Mouse (Mus musculus) intestine, embryonic 15.5 days (tissue): ENCODE measurements around the gene Pygo2. TPM values are rescaled to one million over a fixed set of nuclear protein-coding genes. Genes with fewer than 3 reads are reported as not detected.

ENCODE experiments used
- ATAC-seq: fragments of 200-750 bp; cut with Nextera tagmentation; 2 replicates; pipeline ENCODE4 v1.8.0; 2017; ENCODE audit warnings: moderate TSS enrichment, moderate library complexity
- H3K27ac ChIP-seq: fragments of 300-500 bp; sonication (generic); 2 replicates; pipeline ENCODE4 v1.5.1; 2015; ENCODE audit warnings: mild to moderate bottlenecking, inconsistent platforms
- H3K27me3 ChIP-seq: fragments of 300-500 bp; sonication (generic); replicated peaks from 2 replicates; pipeline ENCODE4 v1.6.1; 2015; ENCODE audit warnings: inconsistent platforms
- H3K36me3 ChIP-seq: fragments of 300-500 bp; sonication (generic); 2 replicates; pipeline ENCODE4 v1.6.1; 2015; ENCODE audit warnings: inconsistent platforms
- H3K4me1 ChIP-seq: fragments of 300-500 bp; sonication (generic); replicated peaks from 2 replicates; pipeline ENCODE4 v1.6.1; 2015; ENCODE audit warnings: inconsistent platforms
- H3K4me2 ChIP-seq: fragments of 300-500 bp; sonication (generic); replicated peaks from 2 replicates; pipeline ENCODE4 v1.6.1; 2015; ENCODE audit warnings: mild to moderate bottlenecking, inconsistent platforms
- H3K4me3 ChIP-seq: fragments of 300-500 bp; sonication (generic); replicated peaks from 2 replicates; pipeline ENCODE4 v1.5.1; 2015; ENCODE audit warnings: inconsistent platforms
- H3K9ac ChIP-seq: fragments of 300-500 bp; sonication (generic); 2 replicates; pipeline ENCODE4 v1.6.1; 2015; ENCODE audit warnings: inconsistent platforms
- H3K9me3 ChIP-seq: fragments of 300-500 bp; sonication (generic); 2 replicates; pipeline ENCODE4 v1.6.1; 2016; ENCODE audit warnings: inconsistent platforms
- WGBS: fragments of 180-500 bp; shearing (Covaris S2); methylation state at CpG from one replicate; pipeline ENCODE4 v1.1.7; 2015; 5-methylcytosine and 5-hydroxymethylcytosine counted together
- polyA plus RNA-seq: library from polyadenylated mRNA; unstranded; fragments of >200 nt; fragmentation: Nextera tagmentation; extraction: Ambion mirVana; gene quantifications from 2 replicates; pipeline ENCODE4 v1.2.1, GENCODE M21; 2015

The Pygo2 gene
- polyA plus RNA-seq, 1 experiment from 2014 or later, result 32.7 TPM

GRCm38 (mm10) chr3:89417840-89418169 is 12.2 kb upstream of the Pygo2 start:
- H3K4me2 ChIP-seq, result peak overlapping the region; percentile 68
- H3K4me1 ChIP-seq, result peaks cover 27% of the 10 kb centered on the region
- ATAC-seq, result peak; percentile 46
- WGBS, result 0% methylated on average over 20 of the region's 20 CpGs
- H3K27ac ChIP-seq, result peak overlapping the region; percentile 97
- H3K36me3 ChIP-seq, result peaks cover 23% of the 10 kb centered on the region
- no peaks in the 10 kb centered on the region for H3K9me3 ChIP-seq
- peak overlapping the region; percentile 51 for H3K4me3 ChIP-seq
- H3K9ac ChIP-seq, result peak overlapping the region; percentile 62
- no peaks in the 10 kb centered on the region for H3K27me3 ChIP-seq

- Histone ChIP-seq H3K27me3 (no peaks in the 10 kb centered on the region), H3K4me3 (peak within 1 kb of the TSS; percentile 51), H3K36me3 (peaks cover 23% of the 10 kb centered on the region), H3K4me2 (peak within 1 kb of the TSS; percentile 84), H3K9me3 (no peaks in the 10 kb centered on the region), H3K4me1 (peaks cover 32% of the 10 kb centered on the region), H3K27ac (peak within 1 kb of the TSS; percentile 97), H3K9ac (peak within 1 kb of the TSS; percentile 62)
- under 1% methylated on average over 39 of the region's 39 CpGs for WGBS
- ATAC-seq, result peak; percentile 95
Observed at GRCm38 (mm10) chr3:89418170-89418860, 11.7 kb upstream of the Pygo2 start, which contains the start of the genes Cks1b and Shc1. Gene Cks1b (minus strand): TSS chr3:89418383. Gene Shc1 (plus strand): TSS chr3:89418443.

DNA sequence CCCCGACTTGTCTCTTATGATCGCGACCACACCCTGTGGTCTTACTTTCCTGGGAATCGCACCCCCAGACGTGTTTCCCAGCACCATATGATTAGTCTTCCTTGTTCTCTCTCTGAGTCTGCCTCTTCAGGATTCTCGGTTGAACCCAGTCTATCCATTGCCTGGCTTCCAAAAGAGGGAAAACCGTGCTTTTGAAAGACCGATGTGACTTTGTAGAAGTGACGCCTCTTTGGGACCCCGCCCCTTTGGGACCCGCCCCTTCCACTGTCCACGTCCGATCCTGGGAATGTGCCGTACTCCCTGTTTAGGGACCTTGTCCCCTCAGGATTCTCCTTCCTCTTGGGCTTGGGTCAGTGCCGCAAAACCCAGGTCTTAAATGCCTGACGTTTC is 11.2 kb upstream of the Pygo2 start:
- Histone ChIP-seq H3K4me3 (peak overlapping the region; percentile 51), H3K4me1 (peaks cover 37% of the 10 kb centered on the region), H3K36me3 (peaks cover 22% of the 10 kb centered on the region), H3K9me3 (no peaks in the 10 kb centered on the region), H3K27me3 (no peaks in the 10 kb centered on the region), H3K27ac (peak overlapping the region; percentile 97), H3K4me2 (peak overlapping the region; percentile 84), H3K9ac (peak overlapping the region; percentile 60)
- under 1% methylated on average over 16 of the region's 16 CpGs for WGBS
- peak; percentile 48 for ATAC-seq

DNA sequence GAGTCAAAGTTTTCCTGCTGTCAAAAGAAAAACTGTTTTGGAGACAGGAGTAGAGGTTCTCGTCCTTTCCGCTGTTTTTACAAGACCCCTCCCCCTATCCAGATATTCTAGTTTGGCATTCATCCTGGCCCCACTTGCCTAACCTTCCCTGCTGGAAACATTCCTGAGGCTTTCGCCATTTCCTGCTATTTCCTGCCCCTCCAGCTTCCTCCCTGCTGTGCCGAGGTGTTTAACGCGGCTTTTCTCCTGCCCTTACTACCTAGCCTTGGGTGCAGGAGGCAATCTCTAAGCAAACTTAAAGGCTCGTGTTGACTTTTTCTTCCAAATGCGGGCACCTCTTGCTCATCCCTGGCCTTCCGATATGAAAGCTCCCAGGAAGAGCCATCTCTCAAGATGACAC is 10.4 kb upstream of the Pygo2 start:
- peak overlapping the region; percentile 84 for H3K4me2 ChIP-seq
- H3K27me3 ChIP-seq, result no peaks in the 10 kb centered on the region
- peak overlapping the region; percentile 60 for H3K9ac ChIP-seq
- H3K4me3 ChIP-seq, result peak overlapping the region; percentile 51
- H3K4me1 ChIP-seq, result peaks cover 45% of the 10 kb centered on the region
- no peak for ATAC-seq
- H3K27ac ChIP-seq, result peak overlapping the region; percentile 97
- H3K36me3 ChIP-seq, result peaks cover 19% of the 10 kb centered on the region
- H3K9me3 ChIP-seq, result no peaks in the 10 kb centered on the region
- WGBS, result 1% methylated on average over 9 of the region's 9 CpGs

- H3K4me2 ChIP-seq, result peak overlapping the region; percentile 84
- peaks cover 16% of the 10 kb centered on the region for H3K36me3 ChIP-seq
- peak overlapping the region; percentile 51 for H3K4me3 ChIP-seq
- H3K9me3 ChIP-seq, result no peaks in the 10 kb centered on the region
- WGBS, result 19% methylated on average over 3 of the region's 3 CpGs
- H3K4me1 ChIP-seq, result peaks cover 48% of the 10 kb centered on the region
- no peak for ATAC-seq
- peak overlapping the region; percentile 97 for H3K27ac ChIP-seq
- H3K9ac ChIP-seq, result peak overlapping the region; percentile 60
- no peaks in the 10 kb centered on the region for H3K27me3 ChIP-seq
Observed at GRCm38 (mm10) chr3:89419981-89420380, 10.0 kb upstream of the Pygo2 start.

DNA sequence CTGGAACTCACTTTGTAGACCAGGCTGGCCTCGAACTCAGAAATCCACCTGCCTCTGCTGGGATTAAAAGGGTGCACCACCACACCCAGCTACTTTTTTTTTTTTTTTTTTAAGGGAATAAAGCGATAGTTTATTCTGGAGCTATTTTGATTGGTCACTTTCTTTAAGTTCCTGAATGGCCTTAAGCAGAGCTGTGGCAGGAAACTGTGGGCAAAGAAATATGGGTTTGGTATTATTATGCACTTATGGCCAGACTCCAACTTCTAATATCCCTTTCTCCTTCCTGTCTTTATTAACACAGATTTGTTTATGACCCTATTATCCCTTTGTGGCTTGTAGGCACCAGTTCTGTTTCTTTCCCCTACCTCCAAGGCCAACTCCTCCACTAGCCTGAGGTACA is 9.6 kb upstream of the Pygo2 start:
- Histone ChIP-seq H3K4me1 (peaks cover 52% of the 10 kb centered on the region), H3K9me3 (no peaks in the 10 kb centered on the region), H3K27ac (peak overlapping the region; percentile 91), H3K9ac (no peak overlapping the region), H3K4me2 (peak overlapping the region; percentile 84), H3K4me3 (peak overlapping the region; percentile 48), H3K27me3 (no peaks in the 10 kb centered on the region), H3K36me3 (peaks cover 16% of the 10 kb centered on the region)
- 48% methylated on average over 2 of the region's 2 CpGs for WGBS
- no peak for ATAC-seq

DNA sequence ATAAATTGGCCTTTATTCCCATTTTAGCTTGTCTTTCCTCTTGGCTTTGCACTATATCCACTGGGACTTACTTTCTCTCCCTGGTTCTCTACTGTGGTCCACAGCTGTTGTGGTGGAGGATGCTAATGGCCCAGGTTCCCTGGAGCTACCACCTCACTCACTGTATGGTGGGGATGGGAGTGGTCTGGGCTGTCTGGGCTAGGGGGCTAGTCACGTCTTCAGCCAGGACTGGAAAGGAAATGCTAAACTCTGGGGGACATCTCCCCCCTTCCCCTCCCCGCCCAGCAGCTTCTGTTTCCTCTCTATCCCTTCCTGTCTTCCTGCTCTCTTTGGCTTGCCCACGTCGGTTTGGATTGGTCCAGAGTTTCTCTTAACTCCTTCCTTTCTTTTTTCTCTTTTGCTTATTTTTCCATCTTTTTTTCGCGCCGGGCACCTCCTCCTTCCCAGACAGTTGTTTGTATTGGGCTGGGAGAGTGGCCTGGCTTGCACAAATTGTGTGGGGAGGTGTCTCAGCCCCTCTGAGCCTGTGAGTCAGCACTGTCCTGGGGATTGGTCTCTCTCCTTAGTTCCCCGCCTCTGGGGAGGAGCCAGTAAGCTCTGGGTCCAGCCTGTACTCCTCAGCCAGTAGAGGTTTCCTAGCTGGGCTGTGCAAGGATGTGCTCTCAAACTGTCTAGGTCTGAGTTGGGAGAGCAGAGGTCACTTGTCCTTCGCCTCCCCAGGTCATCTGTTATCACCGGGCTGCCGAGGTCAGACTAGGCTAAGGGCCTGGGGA is 8.8 kb upstream of the Pygo2 start:
- Histone ChIP-seq H3K9ac (peak overlapping the region; percentile 74), H3K4me3 (peak overlapping the region; percentile 48), H3K9me3 (no peaks in the 10 kb centered on the region), H3K27ac (peak overlapping the region; percentile 91), H3K27me3 (no peaks in the 10 kb centered on the region), H3K4me2 (peak overlapping the region; percentile 84), H3K4me1 (peaks cover 52% of the 10 kb centered on the region), H3K36me3 (peaks cover 9% of the 10 kb centered on the region; the same call in 1 of the 2 replicates)
- ATAC-seq, result peak; percentile 64
- 3% methylated on average over 11 of the region's 11 CpGs for WGBS

- H3K27ac ChIP-seq, result peak overlapping the region; percentile 91
- peak overlapping the region; percentile 48 for H3K4me3 ChIP-seq
Observed at GRCm38 (mm10) chr3:89421810-89422473, 8.1 kb upstream of the Pygo2 start.

DNA sequence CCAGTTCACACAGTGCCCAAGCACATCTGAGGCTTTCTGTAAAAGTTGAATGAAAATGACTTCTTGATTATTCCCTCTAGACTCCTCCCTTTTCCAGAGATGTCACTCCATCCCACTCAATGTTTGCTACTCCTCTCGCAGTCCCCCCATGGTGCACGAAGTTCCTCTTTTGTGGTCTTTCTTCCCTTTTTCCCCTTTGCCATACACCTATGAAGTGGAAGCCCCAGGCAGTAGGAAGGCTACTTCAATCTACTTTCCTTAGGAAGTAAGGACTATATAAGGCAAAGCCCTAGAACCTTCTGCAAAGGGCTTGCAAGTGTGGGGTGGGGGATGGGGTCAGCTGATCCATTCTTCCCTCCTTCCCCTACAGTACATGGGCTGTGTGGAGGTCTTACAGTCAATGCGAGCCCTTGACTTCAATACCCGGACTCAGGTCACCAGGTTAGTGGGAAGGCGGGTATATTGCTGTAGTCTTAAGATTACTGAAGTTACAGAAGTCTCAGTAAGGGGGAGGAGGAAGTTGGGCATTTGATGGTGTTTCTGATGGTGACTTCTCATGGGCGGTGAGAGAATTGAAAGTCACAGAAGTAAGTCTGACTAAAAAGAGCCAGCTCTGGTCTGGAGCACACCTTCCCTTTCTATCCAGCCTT is 7.3 kb upstream of the Pygo2 start:
- Histone ChIP-seq H3K9me3 (no peaks in the 10 kb centered on the region), H3K27ac (no peak overlapping the region), H3K4me2 (peak overlapping the region; percentile 84), H3K4me3 (peak overlapping the region; percentile 48), H3K27me3 (no peaks in the 10 kb centered on the region), H3K9ac (peak overlapping the region; percentile 74; the same call in 1 of the 2 replicates), H3K36me3 (peaks cover 13% of the 10 kb centered on the region), H3K4me1 (peaks cover 52% of the 10 kb centered on the region)
- ATAC-seq, result no peak
- WGBS, result 69% methylated on average over 6 of the region's 6 CpGs

More at GRCm38 (mm10) chr3:89421810-89422473, 8.1 kb upstream of the Pygo2 start:
- H3K36me3 ChIP-seq, result peaks cover 8% of the 10 kb centered on the region
- no peaks in the 10 kb centered on the region for H3K27me3 ChIP-seq
- H3K4me1 ChIP-seq, result peaks cover 52% of the 10 kb centered on the region
- H3K4me2 ChIP-seq, result peak overlapping the region; percentile 84
- H3K9ac ChIP-seq, result peak overlapping the region; percentile 74
- no peak for ATAC-seq
- WGBS, result 11% methylated on average over 22 of the region's 22 CpGs
- H3K9me3 ChIP-seq, result no peaks in the 10 kb centered on the region

DNA sequence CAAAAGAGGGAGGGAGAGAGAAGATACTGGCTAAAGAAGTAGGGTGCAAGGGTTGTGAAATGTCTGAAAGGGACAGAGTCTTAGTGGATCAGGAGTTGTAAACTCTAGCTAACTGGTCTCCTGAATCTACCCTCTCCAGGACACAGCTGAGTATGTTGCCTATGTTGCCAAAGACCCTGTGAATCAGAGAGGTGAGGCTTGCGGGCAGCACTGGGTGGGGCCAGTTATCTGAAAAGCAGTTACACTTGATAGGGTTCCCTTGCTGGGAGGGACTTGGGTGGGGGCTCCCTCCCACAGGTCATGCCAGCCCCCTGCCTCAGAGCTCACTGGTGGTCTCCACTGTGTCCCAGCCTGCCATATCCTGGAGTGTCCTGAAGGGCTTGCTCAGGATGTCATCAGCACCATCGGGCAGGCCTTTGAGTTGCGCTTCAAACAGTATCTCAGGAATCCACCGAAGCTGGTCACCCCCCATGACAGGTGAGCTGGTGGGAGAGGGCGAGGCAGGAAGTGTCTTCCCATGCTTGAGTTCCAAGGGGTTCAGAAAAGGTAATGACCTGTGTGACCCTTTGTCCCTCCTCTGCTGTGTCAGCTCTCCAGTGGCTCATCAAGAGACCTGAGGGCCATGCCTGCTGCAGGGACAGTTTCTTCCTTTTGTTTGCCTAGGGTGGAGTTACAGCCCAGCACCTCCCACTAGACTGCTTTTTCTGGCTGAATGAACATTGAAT is 5.4 kb upstream of the Pygo2 start:
- Histone ChIP-seq H3K4me1 (peaks cover 51% of the 10 kb centered on the region), H3K9me3 (no peaks in the 10 kb centered on the region), H3K4me3 (no peak overlapping the region), H3K4me2 (peak overlapping the region; percentile 84; the same call in 1 of the 2 replicates), H3K27me3 (no peaks in the 10 kb centered on the region), H3K27ac (peak overlapping the region; percentile 36; the same call in 1 of the 2 replicates), H3K36me3 (peaks cover 18% of the 10 kb centered on the region), H3K9ac (no peak overlapping the region)
- 85% methylated on average over 5 of the region's 5 CpGs for WGBS
- peak; percentile 31; the same call in 1 of the 2 replicates for ATAC-seq

- Histone ChIP-seq H3K9me3 (no peaks in the 10 kb centered on the region), H3K27ac (0 out of 2 replicates have a peak overlapping the region, but pooled peaks have one; percentile 7), H3K27me3 (no peaks in the 10 kb centered on the region), H3K4me3 (no peak overlapping the region), H3K9ac (no peak overlapping the region), H3K36me3 (peaks cover 18% of the 10 kb centered on the region), H3K4me2 (peak overlapping the region; percentile 19; the same call in 1 of the 2 replicates), H3K4me1 (peaks cover 45% of the 10 kb centered on the region)
- WGBS, result 80% methylated on average over 5 of the region's 5 CpGs
- no peak for ATAC-seq
Observed at GRCm38 (mm10) chr3:89425141-89425525, 4.9 kb upstream of the Pygo2 start.
